Mouse (Mus musculus) Patski (cell line): ENCODE results near the gene Cd300ld5. TPM values are rescaled to one million over a fixed set of nuclear protein-coding genes. Genes with fewer than 3 reads are reported as not detected.
"Not testable (repeated sequence)": the region's sequence is repeated elsewhere in the genome, so short reads cannot be mapped to it uniquely, and the experiment has no call there.

Experiments used
- ATAC-seq: fragments of 100-300 bp; one replicate; pipeline ENCODE4 v1.8.0; 2021
- CTCF ChIA-PET: fragments of 350-600 bp; sonication (Branson Sonifier 250); formaldehyde crosslinking; loops from one replicate; lab custom pipeline; 2022; ENCODE audit warnings: inconsistent platforms; lab: Charles Lee
- POLR2A ChIA-PET: fragments of 350-600 bp; sonication (Branson Sonifier 250); formaldehyde crosslinking; loops from one replicate; lab custom pipeline; 2022; ENCODE audit warnings: antibody characterized with exemption, inconsistent platforms; lab: Charles Lee
- DNase-seq: peaks from one replicate; pipeline ENCODE4 v3.0.0-alpha.2; 2011; ENCODE audit warnings: low read depth, low spot score
- H3K27me3 ChIP-seq: fragments of 371-371 bp; one replicate; pipeline ENCODE4 v1.5.1; 2021
- CTCF ChIP-seq: fragments of 100-300 bp; IDR thresholded peaks from one replicate; pipeline ENCODE4 v1.5.1; 2021
- in situ Hi-C: fragments of 300-500 bp; cut with MboI; formaldehyde crosslinking; loops from 3 replicates; pipeline ENCODE4 v1.11.1; 2018; ENCODE audit warnings: low pct_unique_long_range_greater_than_20kb, mixed read lengths
- polyA plus RNA-seq: library from polyadenylated mRNA; unstranded; gene quantifications from one replicate; pipeline ENCODE4 v1.2.3, GENCODE M21; 2021

Gene Cd300ld5
- polyA plus RNA-seq: not detected

GRCm38 (mm10) chr11:115037669-115038068 is at the start of gene Cd300ld5:
Cd300ld5 (minus strand) TSS chr11:115037769.
- CTCF ChIA-PET, DNase-seq, POLR2A ChIA-PET, in situ Hi-C loops, ATAC-seq, H3K27me3 ChIP-seq: not testable (repeated sequence)

- ATAC-seq (no peak), DNase-seq (no peak)
- TF ChIP-seq CTCF: no peak
- ChIA-PET POLR2A (no interaction called here), CTCF (no interaction called here)
- H3K27me3 ChIP-seq: peaks cover 16% of the 10 kb centered on the region
- in situ Hi-C loops: no loop called here
These were observed 48.6 kb upstream of the Cd300ld5 start for GRCm38 (mm10) chr11:115086213-115086612.

GRCm38 (mm10) chr11:115085064-115085463 is 47.5 kb upstream of the Cd300ld5 start:
- ChIA-PET CTCF (interaction anchor here (2.2 kb wide), 1 partner anchor 9 kb away, joined by 7 read pairs; no protein-coding TSS in a partner anchor), POLR2A (no interaction called here)
- DNase-seq (no peak), ATAC-seq (no peak)
- in situ Hi-C loops: no loop called here
- H3K27me3 ChIP-seq: peaks cover 15% of the 10 kb centered on the region
- TF ChIP-seq CTCF: no peak

GRCm38 (mm10) chr11:115084595-115084994 is 47.0 kb upstream of the Cd300ld5 start:
- peaks cover 15% of the 10 kb centered on the region for H3K27me3 ChIP-seq
- ATAC-seq: no peak
- no peak for TF ChIP-seq CTCF
- CTCF ChIA-PET: interaction anchor here (2.2 kb wide), 1 partner anchor 9 kb away, joined by 7 read pairs; no protein-coding TSS in a partner anchor
- POLR2A ChIA-PET: no interaction called here
- no peak for DNase-seq
- in situ Hi-C loops: loop anchor here (5.0 kb wide), 1 partner anchor 73 kb away; no protein-coding TSS in a partner anchor

DNA sequence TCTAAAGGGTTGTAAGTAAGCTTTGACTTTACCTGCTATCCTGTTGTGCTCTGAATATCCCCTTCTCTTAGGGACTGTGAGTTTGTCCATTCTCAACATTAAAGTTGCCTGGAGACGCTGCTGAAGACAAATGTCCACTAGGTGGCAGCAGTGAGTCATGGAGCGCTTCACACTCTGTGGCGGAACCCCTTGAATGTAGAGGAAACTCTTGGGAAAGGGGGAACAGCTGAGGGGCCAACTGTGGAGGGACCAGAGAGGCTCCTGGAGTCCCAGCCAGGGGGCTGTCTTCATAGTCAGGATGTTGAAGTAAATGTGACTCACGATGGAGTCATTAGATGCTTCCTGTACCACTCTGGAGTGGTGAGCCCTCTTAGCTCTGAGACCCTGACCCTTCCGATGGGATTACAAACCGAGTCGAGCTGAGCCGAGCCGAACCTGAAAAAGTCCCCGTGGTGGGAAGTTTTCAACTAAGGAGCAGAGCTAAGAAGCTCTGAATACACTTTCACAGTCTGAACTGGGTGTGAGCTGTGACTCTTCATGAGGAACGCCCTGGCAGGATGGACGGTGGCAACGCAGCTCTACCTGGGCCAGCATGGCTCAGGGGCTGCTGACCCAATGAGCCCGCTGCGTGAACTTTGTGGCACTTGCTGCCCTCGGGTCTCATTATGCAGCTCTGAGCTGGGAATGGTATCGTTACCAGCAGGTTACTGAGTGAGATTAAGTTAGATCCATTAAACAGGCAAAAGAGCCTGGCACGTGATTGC is 46.0 kb upstream of the Cd300ld5 start:
- ChIA-PET CTCF (interaction anchor here (0.8 to 3.8 kb wide), 5 partner anchors 10 to 99 kb away, joined by 3 to 29 read pairs (median 4); no protein-coding TSS in a partner anchor), POLR2A (no interaction called here)
- peaks cover 15% of the 10 kb centered on the region for H3K27me3 ChIP-seq
- no peak for ATAC-seq
- TF ChIP-seq CTCF: peak; percentile 94
- in situ Hi-C loops: loop anchor here (5.0 kb wide), 1 partner anchor 74 kb away; no protein-coding TSS in a partner anchor
- peak; percentile 22 for DNase-seq

GRCm38 (mm10) chr11:115082196-115082595 is 44.6 kb upstream of the Cd300ld5 start:
- H3K27me3 ChIP-seq: peaks cover 12% of the 10 kb centered on the region
- no peak for TF ChIP-seq CTCF
- ChIA-PET CTCF (interaction anchor here (1.3 to 3.8 kb wide), 3 partner anchors 8 to 72 kb away, joined by 4 to 29 read pairs (median 4); no protein-coding TSS in a partner anchor), POLR2A (no interaction called here)
- no peak for DNase-seq
- in situ Hi-C loops: loop anchor here (5.0 kb wide), 1 partner anchor 75 kb away; no protein-coding TSS in a partner anchor
- ATAC-seq: peak; percentile 15

DNA sequence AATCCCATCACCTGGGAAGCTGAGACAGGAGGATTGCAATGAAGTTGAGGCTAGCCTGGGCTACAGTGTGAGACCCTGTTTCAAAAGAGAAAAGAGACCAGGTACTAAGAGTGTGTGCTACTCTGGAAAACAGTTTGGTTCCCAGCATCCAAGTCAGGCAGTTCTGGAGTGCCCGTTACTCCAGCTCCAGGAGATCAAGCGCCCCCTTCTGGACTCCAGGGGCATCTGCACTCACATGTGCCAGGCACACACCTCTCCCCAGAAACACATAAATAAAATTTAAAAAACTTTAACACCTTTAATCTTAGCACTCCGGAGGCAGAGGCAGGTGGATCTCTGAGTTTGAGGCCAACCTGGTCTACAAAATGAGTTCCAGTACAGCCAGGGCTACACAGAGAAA is 43.8 kb upstream of the Cd300ld5 start:
- ChIA-PET CTCF (interaction anchor here (1.2 to 3.8 kb wide), 4 partner anchors 9 to 73 kb away, joined by 3 to 29 read pairs (median 4); no protein-coding TSS in a partner anchor), POLR2A (interaction anchor here (1.0 kb wide), 1 partner anchor 73 kb away, joined by 3 read pairs; no protein-coding TSS in a partner anchor)
- H3K27me3 ChIP-seq: peaks cover 9% of the 10 kb centered on the region
- ATAC-seq: no peak
- no peak for TF ChIP-seq CTCF
- in situ Hi-C loops: loop anchor here (5.0 kb wide), 1 partner anchor 76 kb away; no protein-coding TSS in a partner anchor
- DNase-seq: no peak

DNA sequence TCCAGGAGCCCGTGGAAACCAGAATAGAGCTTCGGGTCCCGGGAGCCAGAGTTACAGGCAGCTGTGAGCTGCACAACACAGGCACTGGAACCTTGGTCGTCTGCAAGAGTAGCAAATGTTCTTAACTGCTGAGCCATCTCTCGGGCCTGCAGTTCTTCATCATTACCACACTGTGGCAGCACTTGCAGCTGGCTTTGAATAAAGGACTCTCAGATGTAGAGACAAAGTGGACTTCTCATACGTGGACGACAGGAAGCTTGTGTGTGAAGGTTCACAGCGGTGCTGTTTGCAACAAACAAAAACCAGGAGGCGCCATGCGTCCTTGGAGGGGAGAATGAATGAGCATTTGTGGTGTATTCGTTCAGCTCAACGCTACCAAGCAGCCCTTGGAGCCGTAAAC is 43.3 kb upstream of the Cd300ld5 start:
- DNase-seq: no peak
- TF ChIP-seq CTCF: peak; percentile 62
- CTCF ChIA-PET: interaction anchor here (1.2 to 3.8 kb wide), 4 partner anchors 9 to 74 kb away, joined by 3 to 29 read pairs (median 4); no protein-coding TSS in a partner anchor
- in situ Hi-C loops: loop anchor here (5.0 kb wide), 1 partner anchor 76 kb away; no protein-coding TSS in a partner anchor
- H3K27me3 ChIP-seq: peaks cover 4% of the 10 kb centered on the region
- ATAC-seq: no peak
- POLR2A ChIA-PET: interaction anchor here (1.0 kb wide), 1 partner anchor 73 kb away, joined by 3 read pairs; no protein-coding TSS in a partner anchor

GRCm38 (mm10) chr11:115078680-115079079 is 41.1 kb upstream of the Cd300ld5 start:
- in situ Hi-C loops: no loop called here
- no peaks in the 10 kb centered on the region for H3K27me3 ChIP-seq
- CTCF ChIA-PET: no interaction called here
- ATAC-seq: no peak
- POLR2A ChIA-PET: no interaction called here
- DNase-seq: no peak
- TF ChIP-seq CTCF: no peak

GRCm38 (mm10) chr11:115077436-115077835 is 39.9 kb upstream of the Cd300ld5 start:
- ATAC-seq (no peak), DNase-seq (no peak)
- H3K27me3 ChIP-seq: no peaks in the 10 kb centered on the region
- no peak for TF ChIP-seq CTCF
- in situ Hi-C loops: no loop called here
- POLR2A ChIA-PET: no interaction called here
- CTCF ChIA-PET: interaction anchor here (1.4 kb wide), 1 partner anchor 76 kb away, joined by 3 read pairs; no protein-coding TSS in a partner anchor
